Mouse (Mus musculus) lung, postnatal 0 days (tissue): Measurements from ENCODE around the gene Kdelr1. TPM values are rescaled to one million over a fixed set of nuclear protein-coding genes. Genes with fewer than 3 reads are reported as not detected.
"Not testable (repeated sequence)": the region's sequence is repeated elsewhere in the genome, so short reads cannot be mapped to it uniquely, and the experiment has no call there.

Experiments used
- ATAC-seq: fragments of 200-750 bp; cut with Nextera tagmentation; 2 replicates; pipeline ENCODE4 v1.8.0; 2017; ENCODE audit warnings: moderate library complexity
- DNase-seq: peaks from one replicate; pipeline ENCODE4 v3.0.0-alpha.2; 2016; ENCODE audit warnings: low spot score
- H3K27ac ChIP-seq: fragments of 300-500 bp; sonication (generic); 2 replicates; pipeline ENCODE4 v1.5.1; 2014; ENCODE audit warnings: antibody characterized with exemption, mild to moderate bottlenecking, low read length, mixed read lengths
- H3K27me3 ChIP-seq: fragments of 300-500 bp; sonication (generic); replicated peaks from 2 replicates; pipeline ENCODE4 v1.6.1; 2014; ENCODE audit warnings: low read length, mixed read lengths; ENCODE audit not compliant: insufficient read depth
- H3K36me3 ChIP-seq: fragments of 300-500 bp; sonication (generic); 2 replicates; pipeline ENCODE4 v1.6.1; 2014; ENCODE audit warnings: low read length, mixed read lengths; ENCODE audit not compliant: insufficient read depth
- H3K4me1 ChIP-seq: fragments of 300-500 bp; sonication (generic); 2 replicates; pipeline ENCODE4 v1.6.1; 2014; ENCODE audit warnings: antibody characterized with exemption, low read depth, low read length, mixed read lengths; ENCODE audit not compliant: insufficient read depth
- H3K4me2 ChIP-seq: fragments of 300-500 bp; sonication (generic); replicated peaks from 2 replicates; pipeline ENCODE4 v1.6.1; 2014; ENCODE audit warnings: low read depth, mild to moderate bottlenecking, low read length, moderate library complexity, mixed read lengths
- H3K4me3 ChIP-seq: fragments of 300-500 bp; sonication (generic); 2 replicates; pipeline ENCODE4 v1.5.1; 2014; ENCODE audit warnings: low read depth, low read length
- H3K9ac ChIP-seq: fragments of 300-500 bp; sonication (generic); replicated peaks from 2 replicates; pipeline ENCODE4 v1.6.1; 2014; ENCODE audit warnings: low read depth, mild to moderate bottlenecking
- H3K9me3 ChIP-seq: fragments of 300-500 bp; sonication (generic); 2 replicates; pipeline ENCODE4 v1.6.1; 2016; ENCODE audit warnings: low read length, mixed read lengths
- CTCF ChIP-seq: IDR thresholded peaks from 2 replicates; pipeline ENCODE4 v1.5.1; 2016; ENCODE audit warnings: antibody characterized with exemption, mild to moderate bottlenecking
- EP300 ChIP-seq: IDR thresholded peaks from 2 replicates; pipeline ENCODE4 v1.6.1; 2016; ENCODE audit warnings: antibody characterized with exemption, mild to moderate bottlenecking, control low read depth
- WGBS: fragments of 180-500 bp; shearing (Covaris S2); extraction: QIAGEN DNeasy Blood & Tissue Kit; methylation state at CpG from one replicate; pipeline ENCODE4 v1.1.7; 2014; 5-methylcytosine and 5-hydroxymethylcytosine counted together
- polyA plus RNA-seq: library from polyadenylated mRNA; unstranded; fragments of >200 nt; fragmentation: Nextera tagmentation; extraction: Ambion mirVana; gene quantifications from 2 replicates; pipeline ENCODE4 v1.2.1, GENCODE M21; 2015

Gene Kdelr1
- polyA plus RNA-seq, 1 experiment from 2014 or later = 57.3 TPM

- Histone ChIP-seq H3K4me1 (peaks cover 7% of the 10 kb centered on the region; the same call in 1 of the 2 replicates), H3K27ac (peak overlapping the region; percentile 78), H3K36me3 (no peaks in the 10 kb centered on the region), H3K4me3 (peak overlapping the region; percentile 50), H3K27me3 (no peaks in the 10 kb centered on the region), H3K9me3 (no peaks in the 10 kb centered on the region), H3K4me2 (peak overlapping the region; percentile 67), H3K9ac (peak overlapping the region; percentile 46)
- ATAC-seq (peak; percentile 60), DNase-seq (peak; percentile 82)
- TF ChIP-seq CTCF (no peak), EP300 (no peak)
- WGBS = 2% methylated on average over 19 of the region's 19 CpGs
Measured at GRCm38 (mm10) chr7:45897258-45897757, 24.7 kb downstream of the Kdelr1 start.

- not testable (repeated sequence) for DNase-seq, H3K27me3 ChIP-seq, H3K9ac ChIP-seq, H3K27ac ChIP-seq, H3K4me3 ChIP-seq, H3K9me3 ChIP-seq, H3K4me2 ChIP-seq, H3K36me3 ChIP-seq, ATAC-seq, H3K4me1 ChIP-seq
- peak; percentile 60 for TF ChIP-seq CTCF
- WGBS = 57% methylated on average over 4 of the region's 4 CpGs
Measured at GRCm38 (mm10) chr7:45898125-45898524, 25.6 kb downstream of the Kdelr1 start.

- ATAC-seq = no peak
- peak; percentile 47 for DNase-seq
- WGBS = 45% methylated on average over 5 of the region's 5 CpGs
- Histone ChIP-seq H3K4me3 (no peak overlapping the region), H3K4me1 (peaks cover 7% of the 10 kb centered on the region; the same call in 1 of the 2 replicates), H3K9me3 (no peaks in the 10 kb centered on the region), H3K9ac (no peak overlapping the region), H3K27ac (no peak overlapping the region), H3K27me3 (no peaks in the 10 kb centered on the region), H3K36me3 (no peaks in the 10 kb centered on the region), H3K4me2 (no peak overlapping the region)
- TF ChIP-seq CTCF = no peak
- TF ChIP-seq EP300 = no peak
Measured at GRCm38 (mm10) chr7:45901562-45901961, 29.0 kb downstream of the Kdelr1 start.

GRCm38 (mm10) chr7:45902481-45903002 lies 30.0 kb downstream of the Kdelr1 start:
- H3K4me2 ChIP-seq = no peak overlapping the region
- no peak overlapping the region for H3K9ac ChIP-seq
- WGBS = 58% methylated on average over 12 of the region's 12 CpGs
- H3K9me3 ChIP-seq = no peaks in the 10 kb centered on the region
- ATAC-seq (peak; percentile 40), DNase-seq (peak; percentile 28)
- no peaks in the 10 kb centered on the region for H3K27me3 ChIP-seq
- peaks cover 4% of the 10 kb centered on the region; the same call in 1 of the 2 replicates for H3K4me1 ChIP-seq
- TF ChIP-seq CTCF (no peak), EP300 (no peak)
- no peaks in the 10 kb centered on the region for H3K36me3 ChIP-seq
- no peak overlapping the region for H3K27ac ChIP-seq
- H3K4me3 ChIP-seq = no peak overlapping the region

- no peak overlapping the region for H3K27ac ChIP-seq
- H3K9me3 ChIP-seq = no peaks in the 10 kb centered on the region
- H3K27me3 ChIP-seq = no peaks in the 10 kb centered on the region
- TF ChIP-seq EP300 = no peak
- TF ChIP-seq CTCF = no peak
- no peak overlapping the region for H3K4me2 ChIP-seq
- no peak overlapping the region for H3K4me3 ChIP-seq
- 0 out of 2 replicates have a peak, but pooled peaks cover 8% of the 10 kb centered on the region for H3K36me3 ChIP-seq
- DNase-seq (no peak), ATAC-seq (no peak)
- H3K9ac ChIP-seq = no peak overlapping the region
- WGBS = 84% methylated on average over 9 of the region's 9 CpGs
- no peaks in the 10 kb centered on the region for H3K4me1 ChIP-seq
Measured at GRCm38 (mm10) chr7:45906622-45907021, 34.0 kb downstream of the Kdelr1 start.

- no peaks in the 10 kb centered on the region for H3K9me3 ChIP-seq
- H3K4me3 ChIP-seq = no peak overlapping the region
- H3K4me1 ChIP-seq = no peaks in the 10 kb centered on the region
- H3K27ac ChIP-seq = no peak overlapping the region
- no peaks in the 10 kb centered on the region for H3K27me3 ChIP-seq
- H3K4me2 ChIP-seq = no peak overlapping the region
- 0 out of 2 replicates have a peak, but pooled peaks cover 8% of the 10 kb centered on the region for H3K36me3 ChIP-seq
- ATAC-seq = no peak
- no peak for DNase-seq
- TF ChIP-seq EP300 (no peak), CTCF (no peak)
- no peak overlapping the region for H3K9ac ChIP-seq
Measured at GRCm38 (mm10) chr7:45908384-45908783, 35.8 kb downstream of the Kdelr1 start.

GRCm38 (mm10) chr7:45909145-45909544 lies 36.6 kb downstream of the Kdelr1 start:
- no peak for TF ChIP-seq CTCF
- no peak for TF ChIP-seq EP300
- Histone ChIP-seq H3K27ac (no peak overlapping the region), H3K4me3 (no peak overlapping the region), H3K36me3 (0 out of 2 replicates have a peak, but pooled peaks cover 8% of the 10 kb centered on the region), H3K4me1 (no peaks in the 10 kb centered on the region), H3K4me2 (no peak overlapping the region), H3K9ac (no peak overlapping the region), H3K9me3 (no peaks in the 10 kb centered on the region), H3K27me3 (no peaks in the 10 kb centered on the region)
- ATAC-seq = no peak
- DNase-seq = no peak
- 90% methylated on average over 16 of the region's 16 CpGs for WGBS
